Mouse (Mus musculus) kidney, adult 2 months (tissue): ENCODE measurements at regions not wholly inside any gene's neighbourhood (a gene's known extent, or its start where the extent isn't known, plus 50 kb on each side); places are given as distances from the start of the nearest gene placed in this dataset.

Source experiments
- CTCF ChIP-seq: fragments of 200-500 bp; conservative IDR thresholded peaks from 2 replicates; pipeline ENCODE4 v1.5.1; 2011; ENCODE audit warnings: low read depth, mild to moderate bottlenecking, control low read depth, low read length, moderate library complexity, mixed read lengths; ENCODE audit not compliant: insufficient read depth, insufficient read length
- POLR2A ChIP-seq: fragments of 200-500 bp; IDR thresholded peaks from one replicate; pipeline ENCODE4 v1.6.1; 2011; ENCODE audit warnings: low read depth, low read length, control low read depth

GRCm38 (mm10) chr13:15180898-15181297, 282.1 kb upstream of the Gli3 start:
- TF ChIP-seq CTCF (no peak), POLR2A (no peak)
